Mouse (Mus musculus): Measurements from ENCODE around the gene 2900026A02Rik.

GRCm38 (mm10) chr5:113107709-113108108, 113.3 kb downstream of the 2900026A02Rik start:
- TF ChIP-seq CTCF (IDR thresholded peaks at IDR 0.05; ENCODE audit: borderline replicate concordance, insufficient read depth, low read length): no peak
- no peak for TF ChIP-seq POLR2A (IDR thresholded peaks at IDR 0.05; ENCODE audit: low read depth, low read length)
